Mouse (Mus musculus) kidney, adult 2 months (tissue): ENCODE measurements at regions not wholly inside any gene's neighbourhood (a gene's known extent, or its start where the extent isn't known, plus 50 kb on each side); places are given as distances from the start of the nearest gene placed in this dataset.

Experiments
- CTCF ChIP-seq: fragments of 200-500 bp; conservative IDR thresholded peaks from 2 replicates; pipeline ENCODE4 v1.5.1; 2011; ENCODE audit warnings: low read depth, mild to moderate bottlenecking, control low read depth, low read length, moderate library complexity, mixed read lengths; ENCODE audit not compliant: insufficient read depth, insufficient read length
- POLR2A ChIP-seq: fragments of 200-500 bp; IDR thresholded peaks from one replicate; pipeline ENCODE4 v1.6.1; 2011; ENCODE audit warnings: low read depth, low read length, control low read depth

GRCm38 (mm10) chr12:12873551-12873950 lies 68.2 kb downstream of the Mycn start:
- TF ChIP-seq CTCF (no peak), POLR2A (no peak)
